Mouse (Mus musculus) MEL (cell line): ENCODE data around the gene Dpf2.

Source experiments
- CHD1 ChIP-seq: IDR thresholded peaks from 2 replicates; pipeline ENCODE4 v1.6.1; 2012; ENCODE audit warnings: low read depth, mild to moderate bottlenecking, inconsistent platforms, low read length, improper control_type of control experiment
- CHD2 ChIP-seq: IDR thresholded peaks from 2 replicates; pipeline ENCODE4 v1.6.1; 2011; ENCODE audit warnings: low read length, improper control_type of control experiment
- CTCF ChIP-seq, 3 experiments: IDR thresholded peaks in 2 of 3; conservative IDR thresholded peaks in 1 of 3; 2 replicates each; pipeline ENCODE4 v1.5.1; 2011 to 2012; ENCODE audit warnings: low read length in 3 of 3, low read depth in 2 of 3, mild to moderate bottlenecking in 2 of 3, improper control_type of control experiment in 1 of 3, inconsistent platforms in 1 of 3, mixed read lengths in 1 of 3, moderate library complexity in 1 of 3; ENCODE audit not compliant: control insufficient read depth in 1 of 3, insufficient read depth in 1 of 3, poor library complexity in 1 of 3, severe bottlenecking in 1 of 3
- EP300 ChIP-seq, 2 experiments: IDR thresholded peaks; 2 replicates each; pipeline ENCODE4 v1.6.1; 2011; ENCODE audit warnings: improper control_type of control experiment in 2 of 2, low read length in 2 of 2, low read depth in 1 of 2, mild to moderate bottlenecking in 1 of 2
- GATA1 ChIP-seq: IDR thresholded peaks from 2 replicates; pipeline ENCODE4 v1.6.1; 2011; ENCODE audit warnings: low read depth, low read length, improper control_type of control experiment
- JUND ChIP-seq: IDR thresholded peaks from 2 replicates; pipeline ENCODE4 v1.6.1; 2011; ENCODE audit warnings: low read depth, mild to moderate bottlenecking, improper control_type of control experiment, low read length
- KAT2A ChIP-seq: conservative IDR thresholded peaks from 2 replicates; pipeline ENCODE4 v1.6.1; 2012; ENCODE audit warnings: low read depth, low read length, improper control_type of control experiment, inconsistent platforms
- POLR2A ChIP-seq, 2 experiments: IDR thresholded peaks; 2 replicates each; pipeline ENCODE4 v1.6.1; 2011 to 2012; ENCODE audit warnings: low read length in 2 of 2, mild to moderate bottlenecking in 2 of 2, control low read depth in 1 of 2, improper control_type of control experiment in 1 of 2, low read depth in 1 of 2, moderate library complexity in 1 of 2; ENCODE audit not compliant: control insufficient read depth in 1 of 2, insufficient read depth in 1 of 2, poor library complexity in 1 of 2
- RAD21 ChIP-seq: IDR thresholded peaks from 2 replicates; pipeline ENCODE4 v1.6.1; 2011; ENCODE audit warnings: mild to moderate bottlenecking, low read depth, low read length, improper control_type of control experiment
- ZNF384 ChIP-seq: IDR thresholded peaks from 2 replicates; pipeline ENCODE4 v1.6.1; 2012; ENCODE audit warnings: low read depth, mild to moderate bottlenecking, inconsistent platforms, low read length, improper control_type of control experiment

GRCm38 (mm10) chr19:5912103-5913006, 455 bp downstream of the Dpf2 start:
- TF ChIP-seq RAD21 (no peak), KAT2A (no peak; the same call in 1 of the 2 replicates), ZNF384 (0 out of 2 replicates have a peak, but pooled peaks have one; percentile 34), POLR2A (IDR thresholded peaks at IDR 0.05; ENCODE audit: control insufficient read depth in 1 of 2, insufficient read depth in 1 of 2, low read depth in 1 of 2, low read length in 2 of 2, poor library complexity in 1 of 2) (peak; percentile 71 to 97), CHD1 (peak; percentile 96; the same call in 1 of the 2 replicates), EP300 (IDR thresholded peaks at IDR 0.05; ENCODE audit: low read depth in 1 of 2, low read length in 2 of 2) (no peak), CHD2 (no peak), CTCF (IDR thresholded peaks at IDR 0.05 in 2 of 3, conservative IDR thresholded peaks at IDR 0.05 in 1 of 3; ENCODE audit: control insufficient read depth in 1 of 3, insufficient read depth in 1 of 3, low read depth in 2 of 3, low read length in 3 of 3, poor library complexity in 1 of 3, severe bottlenecking in 1 of 3) (no peak), GATA1 (no peak), JUND (no peak)
